Mouse (Mus musculus) left cerebral cortex, adult 11 months (tissue): ENCODE data around the gene Sgta.
"Not testable (repeated sequence)": the region's sequence is repeated elsewhere in the genome, so short reads cannot be mapped to it uniquely, and the experiment has no call there.

Experiments
- DNase-seq: peaks from one replicate; pipeline ENCODE4 v3.0.0; 2022; ENCODE audit warnings: low spot score

The Sgta gene

DNA sequence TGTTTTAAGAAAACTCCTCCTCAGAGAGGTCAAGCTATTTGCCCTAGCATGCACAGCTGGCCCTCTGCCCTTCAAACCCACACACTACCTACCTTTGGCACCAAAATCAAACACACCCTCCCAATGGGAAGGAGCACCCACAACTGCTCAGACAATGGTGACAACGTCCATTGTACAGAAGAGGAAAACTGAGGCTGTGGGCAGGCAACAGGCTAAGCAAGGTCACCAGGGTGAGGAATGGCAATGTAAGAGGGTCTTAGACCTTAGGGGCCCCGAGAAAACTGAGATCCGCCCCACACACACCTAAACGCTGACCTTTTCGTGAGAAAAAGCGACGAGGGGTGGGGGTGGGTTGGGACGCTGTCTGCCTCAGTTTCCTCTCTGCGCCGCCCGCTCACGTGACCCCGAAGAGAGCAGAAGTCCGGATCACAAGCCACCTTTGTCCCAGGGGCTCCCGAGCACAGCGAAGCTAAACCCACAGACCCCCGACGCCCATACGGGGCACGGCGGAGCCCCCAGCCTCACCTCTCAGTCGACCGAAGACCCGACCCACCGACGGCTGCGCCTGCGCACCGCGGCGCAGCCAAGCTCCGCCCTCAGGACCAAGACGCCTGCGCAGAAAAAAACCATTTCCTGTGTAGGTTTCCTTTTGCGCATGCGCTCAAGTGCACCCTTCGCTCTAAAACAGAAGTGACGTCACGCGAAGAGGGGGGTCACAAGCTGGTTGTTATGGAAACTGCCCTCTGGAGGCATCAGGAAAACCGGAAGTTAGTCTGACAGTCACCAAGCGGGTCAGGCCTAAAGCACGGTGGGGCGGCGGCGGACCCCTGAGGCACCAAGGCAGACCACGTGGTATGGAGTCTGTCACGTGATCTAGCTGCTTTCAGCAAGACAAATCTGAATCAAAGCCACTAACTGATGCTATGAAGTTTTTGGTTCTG, at the start of gene Sgta:
Sgta (minus strand) TSS at position 579 of the 941 bp plus-strand sequence.
- DNase-seq = peak; percentile 100

GRCm38 (mm10) chr10:81106113-81106721, 46.2 kb upstream of the Sgta start:
- peak; percentile 80 for DNase-seq

GRCm38 (mm10) chr10:81105565-81106112, 45.7 kb upstream of the Sgta start, which contains the start of gene Map2k2:
Map2k2 (plus strand) TSS chr10:81105915.
- peak; percentile 92 for DNase-seq

- DNase-seq = no peak
These were observed 35.1 kb upstream of the Sgta start for GRCm38 (mm10) chr10:81094931-81095678.

DNA sequence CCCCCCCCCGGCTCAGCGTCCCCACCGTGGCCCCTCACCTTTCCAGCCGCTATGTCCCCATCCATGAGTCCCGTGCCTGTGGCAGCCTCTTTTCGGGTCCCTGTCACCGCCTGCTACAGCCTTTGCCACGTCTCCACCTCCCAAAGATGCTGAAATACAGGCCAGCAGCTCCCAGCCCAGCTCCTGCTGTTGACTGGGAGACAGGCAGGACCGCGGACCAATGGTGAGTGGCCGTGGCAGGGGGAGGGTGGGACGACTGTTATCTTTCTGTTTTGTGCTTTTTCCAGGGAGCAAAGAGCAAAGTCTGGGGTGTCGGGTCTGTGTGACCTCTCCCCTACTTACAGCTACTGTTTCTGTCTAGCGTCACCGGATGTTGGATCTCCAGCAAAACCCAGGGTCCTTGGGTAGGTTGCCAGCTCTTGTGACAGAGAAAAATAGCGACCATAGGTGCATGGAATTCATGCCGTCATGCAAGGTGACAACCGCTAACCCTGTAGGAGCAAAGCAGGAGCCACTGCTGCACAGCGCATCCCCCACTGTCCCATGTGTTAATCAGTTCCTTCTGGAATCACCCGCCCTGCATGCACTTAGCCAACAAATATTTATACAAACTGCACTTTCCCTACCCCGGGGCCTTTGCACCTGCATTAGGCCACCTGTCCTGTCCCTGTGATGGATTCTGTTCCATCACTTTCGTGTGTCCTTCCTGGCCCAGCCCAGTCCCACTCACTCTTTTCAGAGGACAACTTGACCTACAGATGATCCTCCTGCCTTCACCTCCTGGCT, 32.7 kb upstream of the Sgta start:
- DNase-seq = no peak

GRCm38 (mm10) chr10:81090621-81091020, 30.6 kb upstream of the Sgta start:
- no peak for DNase-seq

- DNase-seq = no peak
These were observed 29.2 kb upstream of the Sgta start for GRCm38 (mm10) chr10:81089216-81089615.

GRCm38 (mm10) chr10:81087021-81087420, 27.0 kb upstream of the Sgta start:
- DNase-seq = no peak

DNA sequence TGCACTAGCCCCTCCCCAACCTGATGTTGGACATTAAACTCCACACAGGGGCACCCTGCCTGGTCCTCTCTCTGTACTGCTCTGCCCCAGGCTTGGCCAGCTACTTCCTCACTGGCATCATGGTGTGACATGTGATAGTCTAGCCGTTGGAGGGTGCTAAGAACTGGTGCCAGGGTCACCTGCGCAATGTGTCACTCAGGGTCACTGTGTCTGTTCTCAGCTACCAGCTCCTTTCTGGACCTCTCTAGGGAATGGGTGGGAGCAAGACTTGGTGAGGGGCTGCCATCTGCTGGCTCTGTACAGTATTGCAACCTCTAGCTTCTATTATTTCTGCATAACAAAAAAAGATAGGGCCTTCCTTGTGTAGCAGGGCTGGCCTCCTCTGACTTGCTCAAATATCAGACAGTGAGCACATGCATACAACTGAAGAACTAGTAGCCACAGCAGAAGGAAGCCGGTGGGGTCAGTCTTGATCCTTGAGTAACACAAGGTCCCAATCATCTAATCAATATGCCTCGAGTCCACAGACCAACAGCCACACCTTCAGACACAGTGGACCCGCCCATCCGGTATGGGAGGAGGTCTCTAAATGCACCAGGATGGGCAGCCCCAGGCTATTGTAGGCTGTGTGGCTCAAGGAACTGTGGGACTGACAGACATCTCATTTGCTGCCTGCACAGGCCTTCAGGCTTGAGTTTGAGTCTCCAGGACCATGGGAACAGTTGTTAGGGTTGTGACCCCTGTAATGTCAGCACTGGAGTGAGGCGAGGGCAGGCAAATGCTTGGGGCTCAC, 22.4 kb upstream of the Sgta start:
- peak; percentile 63 for DNase-seq

DNA sequence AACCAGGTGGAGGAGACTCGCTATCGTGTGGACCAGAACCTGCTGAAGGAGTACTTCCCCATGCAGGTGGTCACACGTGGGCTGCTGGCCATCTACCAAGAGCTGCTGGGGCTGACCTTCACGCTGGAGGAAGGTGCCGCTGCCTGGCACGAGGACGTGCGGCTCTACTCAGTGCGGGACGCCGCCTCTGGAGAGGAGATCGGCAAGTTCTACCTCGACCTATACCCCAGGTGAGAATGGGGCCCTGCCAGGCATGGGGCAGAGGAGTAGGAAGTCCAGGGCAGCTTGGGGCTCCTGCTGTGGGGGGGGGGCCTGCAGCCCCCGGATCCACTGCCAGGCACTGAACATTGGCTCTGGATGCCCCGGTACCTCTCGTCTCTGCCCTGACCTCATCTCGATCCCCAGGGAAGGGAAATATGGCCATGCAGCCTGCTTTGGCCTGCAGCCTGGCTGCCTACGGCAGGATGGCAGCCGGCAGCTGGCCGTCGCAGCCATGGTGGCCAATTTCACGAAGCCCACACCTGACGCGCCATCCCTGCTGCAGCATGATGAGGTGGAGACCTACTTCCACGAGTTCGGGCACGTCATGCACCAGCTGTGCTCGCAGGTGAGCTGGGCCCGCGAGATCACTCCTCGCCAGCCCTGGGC, 20.2 kb upstream of the Sgta start:
- DNase-seq = no peak

DNA sequence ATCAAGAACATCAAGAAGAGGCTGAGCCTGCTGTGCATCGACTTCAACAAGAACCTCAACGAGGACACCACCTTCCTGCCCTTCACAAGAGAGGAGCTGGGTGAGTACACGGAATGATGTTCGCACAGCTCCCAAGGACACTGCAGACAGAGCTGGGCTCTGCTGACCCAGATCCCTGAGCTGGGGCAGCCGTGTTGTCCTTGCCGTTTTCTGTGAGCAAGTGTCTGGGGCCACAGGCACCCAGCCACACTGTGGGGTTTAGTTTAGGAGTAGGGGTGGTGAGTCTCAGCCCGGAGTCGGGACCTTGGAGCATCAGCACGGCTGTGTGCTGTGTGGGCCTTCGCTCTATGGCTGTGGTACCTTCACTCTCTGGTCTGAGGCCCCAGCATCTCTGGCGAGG, 17.9 kb upstream of the Sgta start:
- DNase-seq = no peak

GRCm38 (mm10) chr10:81076356-81076755, 16.4 kb upstream of the Sgta start:
- DNase-seq = no peak

DNA sequence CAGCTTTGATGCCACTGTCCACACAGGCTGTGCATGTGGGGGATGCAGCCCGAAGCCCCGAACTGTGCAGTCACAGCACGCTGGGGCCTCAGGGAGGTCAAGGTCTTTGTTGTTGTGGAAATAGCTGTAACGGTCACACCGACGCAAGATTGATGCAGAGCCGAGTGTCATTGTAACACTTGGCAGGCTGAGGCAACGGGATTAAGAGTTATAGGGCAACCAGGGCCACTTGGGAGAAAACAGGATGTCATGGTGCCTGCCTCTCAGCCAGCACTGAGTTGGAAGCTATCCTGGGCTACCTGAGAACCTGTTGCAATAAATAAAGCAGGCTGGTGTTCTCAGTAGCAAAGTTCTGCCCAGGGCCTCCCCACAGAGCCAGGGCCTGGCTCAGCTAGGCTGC, 15.8 kb upstream of the Sgta start:
- no peak for DNase-seq

GRCm38 (mm10) chr10:81073464-81073863, 13.5 kb upstream of the Sgta start:
- no peak for DNase-seq

DNA sequence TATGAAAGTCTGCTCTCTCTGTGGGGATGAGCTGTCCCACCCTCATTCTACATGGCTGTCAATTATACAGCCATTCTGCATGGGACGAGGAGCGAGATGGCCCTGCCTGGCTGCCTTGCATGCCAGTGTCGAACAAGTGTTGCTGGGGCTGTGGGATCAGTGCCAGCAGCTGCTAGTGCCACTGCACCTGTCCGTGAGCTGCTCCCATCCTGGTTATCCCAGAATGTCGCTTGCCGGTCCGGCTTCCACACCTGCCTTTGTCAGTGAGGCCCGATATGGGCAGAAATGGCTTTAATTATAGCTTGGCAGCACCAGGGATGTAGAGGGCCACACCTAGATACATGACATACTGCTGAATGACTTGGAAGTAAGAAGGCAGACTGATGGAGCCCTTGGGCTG, 12.3 kb upstream of the Sgta start:
- DNase-seq = no peak

- DNase-seq = peak; percentile 97
These were observed 9.9 kb upstream of the Sgta start, which contains the start of gene Thop1 for GRCm38 (mm10) chr10:81069836-81070235. Thop1 (plus strand) TSS chr10:81070035.

DNA sequence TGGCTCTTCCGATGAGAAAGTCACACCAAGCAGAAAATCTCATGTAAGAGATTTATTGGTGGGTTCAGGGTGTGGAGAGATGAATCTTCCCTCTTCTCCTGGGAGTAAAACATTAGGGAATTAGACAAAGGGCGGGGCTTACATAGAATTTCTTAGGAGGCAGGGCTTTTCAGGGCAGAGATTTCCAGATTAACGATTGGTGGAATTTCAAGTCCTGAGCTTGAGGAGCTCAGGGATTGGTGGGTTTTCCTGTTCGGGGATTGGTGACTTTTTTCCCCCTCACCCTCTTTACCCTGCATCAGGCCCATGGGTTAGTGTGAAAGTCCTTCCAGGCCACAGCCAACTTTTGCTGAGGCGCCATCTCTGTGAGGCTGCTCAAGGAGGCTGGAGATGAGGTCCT, 8.7 kb upstream of the Sgta start:
- no peak for DNase-seq

GRCm38 (mm10) chr10:81064519-81064918, 4.5 kb upstream of the Sgta start:
- DNase-seq = not testable (repeated sequence)

- DNase-seq = no peak
These were observed 2.7 kb upstream of the Sgta start for GRCm38 (mm10) chr10:81062710-81063109.

DNA sequence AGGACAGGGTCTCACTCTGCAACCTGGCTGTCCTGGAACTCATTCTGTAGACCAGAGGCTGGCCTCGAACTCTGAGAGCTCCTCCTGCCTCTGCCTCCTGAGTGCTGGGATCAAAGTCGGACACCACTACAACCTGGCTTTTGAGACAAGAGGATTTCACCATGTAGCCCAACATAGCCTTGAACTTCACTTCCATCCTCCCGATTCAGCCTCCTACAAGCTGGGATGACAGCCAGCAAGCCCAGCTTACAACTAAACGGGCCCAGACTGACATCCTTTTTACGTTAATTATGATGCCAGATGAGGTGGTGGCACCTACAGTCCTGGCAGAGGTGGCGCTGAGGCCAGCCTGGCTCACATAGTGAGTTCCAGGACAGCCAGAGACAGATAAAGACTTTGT, 1.1 kb downstream of the Sgta start:
- no peak for DNase-seq
